Mouse (Mus musculus): ENCODE measurements around the gene Rbm42.
A peak's percentile ranks its signal among the peaks of the same experiment; 100 is the strongest.

Gene Rbm42

GRCm38 (mm10) chr7:30618658-30619057 is 31.5 kb downstream of the Rbm42 start:
- no peak for DNase-seq (ENCODE audit: low spot score)

GRCm38 (mm10) chr7:30615049-30615760 is 34.9 kb downstream of the Rbm42 start:
- DNase-seq (ENCODE audit: low spot score) = no peak

GRCm38 (mm10) chr7:30614454-30614853 is 35.7 kb downstream of the Rbm42 start:
- no peak for DNase-seq (ENCODE audit: low spot score)

- peak; percentile 53 for DNase-seq (ENCODE audit: low spot score)
These were observed 36.5 kb downstream of the Rbm42 start for GRCm38 (mm10) chr7:30613529-30614112.

- DNase-seq (ENCODE audit: low spot score) = no peak
These were observed 37.3 kb downstream of the Rbm42 start, which contains the start of gene Upk1a for GRCm38 (mm10) chr7:30612654-30613402. Gene Upk1a (minus strand): TSS chr7:30612847.

- DNase-seq (ENCODE audit: low spot score) = no peak
These were observed 40.1 kb downstream of the Rbm42 start for GRCm38 (mm10) chr7:30610043-30610442.

- no peak for DNase-seq (ENCODE audit: low spot score)
These were observed 41.6 kb downstream of the Rbm42 start for GRCm38 (mm10) chr7:30608476-30608875.

GRCm38 (mm10) chr7:30607706-30608309 is 42.3 kb downstream of the Rbm42 start:
- DNase-seq (ENCODE audit: low spot score) = peak; percentile 49

- no peak for DNase-seq (ENCODE audit: low spot score)
These were observed 45.2 kb downstream of the Rbm42 start for GRCm38 (mm10) chr7:30604944-30605343.

- DNase-seq (ENCODE audit: low spot score) = no peak
These were observed 45.7 kb downstream of the Rbm42 start for GRCm38 (mm10) chr7:30604424-30604823.

- DNase-seq (ENCODE audit: low spot score) = no peak
These were observed 47.5 kb downstream of the Rbm42 start for GRCm38 (mm10) chr7:30602583-30602982.

- no peak for DNase-seq (ENCODE audit: low spot score)
These were observed 49.5 kb downstream of the Rbm42 start for GRCm38 (mm10) chr7:30600651-30601050.

GRCm38 (mm10) chr7:30599933-30600353 is 50.2 kb downstream of the Rbm42 start:
- DNase-seq (ENCODE audit: low spot score) = peak; percentile 83

GRCm38 (mm10) chr7:30598786-30599185 is 51.3 kb downstream of the Rbm42 start, which contains the start of gene Zbtb32:
Gene Zbtb32 (minus strand): TSS chr7:30598909.
- no peak for DNase-seq (ENCODE audit: low spot score)

- DNase-seq (ENCODE audit: low spot score) = no peak
These were observed 53.3 kb downstream of the Rbm42 start for GRCm38 (mm10) chr7:30596811-30597210.

GRCm38 (mm10) chr7:30596093-30596492 is 54.0 kb downstream of the Rbm42 start:
- DNase-seq (ENCODE audit: low spot score) = no peak

- DNase-seq (ENCODE audit: low spot score) = no peak
These were observed 55.5 kb downstream of the Rbm42 start for GRCm38 (mm10) chr7:30594510-30595024.

- DNase-seq (ENCODE audit: low spot score) = no peak
These were observed 56.3 kb downstream of the Rbm42 start for GRCm38 (mm10) chr7:30593579-30594509.

GRCm38 (mm10) chr7:30592772-30593423 is 57.2 kb downstream of the Rbm42 start:
- no peak for DNase-seq (ENCODE audit: low spot score)

GRCm38 (mm10) chr7:30591605-30591951 is 58.5 kb downstream of the Rbm42 start:
- DNase-seq (ENCODE audit: low spot score) = no peak

Measured in ovary, postnatal 36 days (tissue).